Mouse (Mus musculus) c-Kit-negative CD71-positive TER-119-positive erythroid progenitor cells, embryonic 14.5 days (primary cell): ENCODE measurements around the gene Ahsg.

Experiments used
- DNase-seq: peaks from one replicate; pipeline ENCODE4 v3.0.0-alpha.2; 2013; ENCODE audit warnings: low read depth, low spot score

Gene Ahsg

GRCm38 (mm10) chr16:22886726-22887125, 4.4 kb upstream of the Ahsg start:
- DNase-seq = no peak

- DNase-seq = no peak
Observed at GRCm38 (mm10) chr16:22888835-22889234, 2.2 kb upstream of the Ahsg start.

GRCm38 (mm10) chr16:22889716-22890115, 1.4 kb upstream of the Ahsg start:
- DNase-seq = no peak

- no peak for DNase-seq
Observed at GRCm38 (mm10) chr16:22891733-22892154, 667 bp downstream of the Ahsg start.

GRCm38 (mm10) chr16:22894095-22894494, 3.0 kb downstream of the Ahsg start:
- no peak for DNase-seq

- DNase-seq = no peak
Observed at GRCm38 (mm10) chr16:22896618-22897017, 5.5 kb downstream of the Ahsg start.

- DNase-seq = no peak
Observed at GRCm38 (mm10) chr16:22899346-22899745, 8.3 kb downstream of the Ahsg start.

- DNase-seq = no peak
Observed at GRCm38 (mm10) chr16:22899866-22900570, 8.9 kb downstream of the Ahsg start.

GRCm38 (mm10) chr16:22901326-22901725, 10.2 kb downstream of the Ahsg start:
- no peak for DNase-seq

- no peak for DNase-seq
Observed at GRCm38 (mm10) chr16:22909290-22909689, 18.2 kb downstream of the Ahsg start.

- DNase-seq = no peak
Observed at GRCm38 (mm10) chr16:22911986-22912385, 20.9 kb downstream of the Ahsg start.

GRCm38 (mm10) chr16:22912886-22913285, 21.8 kb downstream of the Ahsg start:
- no peak for DNase-seq

GRCm38 (mm10) chr16:22914276-22914675, 23.2 kb downstream of the Ahsg start:
- DNase-seq = no peak

- DNase-seq = no peak
Observed at GRCm38 (mm10) chr16:22918034-22918433, 27.0 kb downstream of the Ahsg start, which contains the start of gene Fetub. Fetub (plus strand) TSS chr16:22918334.

- no peak for DNase-seq
Observed at GRCm38 (mm10) chr16:22918664-22919312, 27.7 kb downstream of the Ahsg start.

GRCm38 (mm10) chr16:22919971-22920854, 29.1 kb downstream of the Ahsg start:
- DNase-seq = no peak

- DNase-seq = no peak
Observed at GRCm38 (mm10) chr16:22921761-22922160, 30.7 kb downstream of the Ahsg start.

GRCm38 (mm10) chr16:22922433-22922832, 31.4 kb downstream of the Ahsg start:
- DNase-seq = no peak

- DNase-seq = no peak
Observed at GRCm38 (mm10) chr16:22929575-22929974, 38.5 kb downstream of the Ahsg start.

GRCm38 (mm10) chr16:22931431-22932200, 40.5 kb downstream of the Ahsg start:
- no peak for DNase-seq

GRCm38 (mm10) chr16:22937631-22938030, 46.6 kb downstream of the Ahsg start:
- no peak for DNase-seq
